Mouse (Mus musculus): Measurements from ENCODE around the gene Ppp2r2c.

Gene Ppp2r2c

DNA sequence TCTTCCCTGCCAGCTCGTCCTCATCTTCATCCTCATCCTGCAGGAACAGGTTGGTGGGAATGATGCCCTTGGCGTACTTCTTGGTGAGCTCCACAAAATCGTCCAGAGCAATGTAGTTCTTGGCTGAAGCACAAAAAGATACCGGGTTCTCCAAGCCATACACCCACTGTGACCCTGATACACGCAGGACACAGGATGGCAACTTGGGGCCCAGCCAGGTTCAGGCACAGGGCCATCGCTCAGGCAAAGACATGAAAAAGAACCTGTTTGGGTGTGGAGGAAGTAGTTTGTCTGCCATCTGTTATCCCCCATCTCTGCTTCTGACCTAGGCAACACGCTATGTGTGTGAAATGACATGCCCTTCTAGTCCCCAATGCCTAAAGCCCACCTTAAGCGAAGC, 103.3 kb downstream of the Ppp2r2c start:
- no peak for DNase-seq (ENCODE audit: extremely low read depth, insufficient read length, low spot score)

- no peak for DNase-seq (ENCODE audit: extremely low read depth, insufficient read length, low spot score)
Measured at GRCm38 (mm10) chr5:36975336-36975735, 107.0 kb downstream of the Ppp2r2c start.

- no peak for DNase-seq (ENCODE audit: extremely low read depth, insufficient read length, low spot score)
Measured at GRCm38 (mm10) chr5:36977809-36978208, 109.5 kb downstream of the Ppp2r2c start.

GRCm38 (mm10) chr5:36979001-36979400, 110.7 kb downstream of the Ppp2r2c start:
- peak; percentile 50 for DNase-seq (ENCODE audit: extremely low read depth, insufficient read length, low spot score)

- DNase-seq (ENCODE audit: extremely low read depth, insufficient read length, low spot score) = no peak
Measured at GRCm38 (mm10) chr5:36979631-36980030, 111.3 kb downstream of the Ppp2r2c start.

DNA sequence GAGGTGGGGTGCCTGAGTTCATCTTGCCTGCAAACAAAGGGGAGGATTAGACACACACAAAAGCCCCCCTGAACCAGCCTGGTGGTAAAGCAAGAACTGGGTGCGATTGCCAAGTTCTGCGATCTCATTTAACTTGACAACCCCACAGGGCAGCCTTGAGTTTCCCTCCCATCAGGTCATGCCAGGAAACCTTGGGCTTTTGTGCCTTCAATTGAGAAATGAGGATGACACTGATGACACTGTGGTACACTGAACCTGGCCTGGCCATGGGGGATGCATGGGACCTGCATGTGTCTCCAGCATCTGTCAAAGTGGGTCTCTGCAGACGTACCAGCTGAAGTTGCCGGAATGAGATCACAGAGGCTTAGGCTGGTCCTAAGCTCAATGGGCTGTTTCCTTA, 114.0 kb downstream of the Ppp2r2c start:
- no peak for DNase-seq (ENCODE audit: extremely low read depth, insufficient read length, low spot score)

DNA sequence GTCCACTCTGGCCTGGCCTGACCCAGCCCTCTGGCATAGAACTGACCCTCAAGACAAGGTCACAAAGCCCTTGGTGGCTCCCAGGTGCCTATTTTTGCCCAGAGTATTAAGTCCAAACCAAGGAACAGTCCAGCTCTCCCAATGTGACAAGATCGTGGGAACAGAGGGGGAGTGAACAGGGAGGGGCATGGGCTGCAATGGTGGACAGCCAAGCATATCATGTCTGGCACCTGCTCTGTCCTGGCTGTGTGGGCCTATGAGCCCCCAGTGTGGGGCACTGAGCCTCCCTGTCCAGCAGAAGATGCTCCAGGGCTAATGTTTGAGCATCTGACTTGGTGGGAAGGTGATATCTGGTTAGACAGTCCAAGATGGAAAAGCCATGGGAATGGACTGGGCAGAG, 118.3 kb downstream of the Ppp2r2c start:
- no peak for DNase-seq (ENCODE audit: extremely low read depth, insufficient read length, low spot score)

- no peak for DNase-seq (ENCODE audit: extremely low read depth, insufficient read length, low spot score)
Measured at GRCm38 (mm10) chr5:36988124-36988780, 119.9 kb downstream of the Ppp2r2c start.

GRCm38 (mm10) chr5:36988781-36989624, 120.7 kb downstream of the Ppp2r2c start, which contains the start of gene Wfs1:
TSS of gene Wfs1 (minus strand) at chr5:36989205.
- DNase-seq (ENCODE audit: extremely low read depth, insufficient read length, low spot score) = peak; percentile 97

DNA sequence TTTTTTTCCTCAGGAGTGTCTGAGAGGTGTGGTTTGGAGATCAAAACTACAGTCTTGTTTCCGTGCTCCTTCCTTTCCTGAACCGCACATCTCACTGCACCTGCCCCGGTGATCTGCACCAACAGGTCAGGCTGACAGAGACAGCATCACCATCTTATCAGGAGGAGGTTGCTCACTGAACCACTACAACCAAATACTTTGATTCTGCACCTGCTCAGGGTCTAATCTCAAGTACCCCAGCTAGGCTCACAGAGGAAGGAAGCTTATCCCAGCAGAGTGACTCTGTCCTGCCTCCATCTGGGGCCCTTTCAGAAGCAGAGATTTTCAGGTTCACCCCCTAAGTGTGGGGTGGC, 121.3 kb downstream of the Ppp2r2c start:
- DNase-seq (ENCODE audit: extremely low read depth, insufficient read length, low spot score) = no peak

DNA sequence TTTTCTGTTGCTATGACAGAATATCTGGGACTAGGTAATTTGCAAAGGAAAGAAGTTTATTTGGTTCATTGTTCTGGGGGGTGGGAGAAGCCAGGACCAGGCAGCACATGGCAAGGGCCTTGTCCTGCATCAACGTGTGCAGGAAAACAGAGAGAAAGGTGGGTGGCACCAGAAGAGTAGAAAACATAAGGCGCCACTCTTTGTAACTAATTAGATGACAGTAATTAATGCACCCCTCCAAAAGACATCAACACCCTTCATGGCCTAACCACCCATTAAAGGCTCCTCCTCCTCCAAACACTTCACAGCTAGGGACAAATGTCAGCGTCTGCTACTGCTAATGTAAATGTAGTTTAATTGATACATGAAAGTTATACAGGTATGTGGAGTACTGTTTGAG, 121.9 kb downstream of the Ppp2r2c start:
- no peak for DNase-seq (ENCODE audit: extremely low read depth, insufficient read length, low spot score)

GRCm38 (mm10) chr5:36990631-36991350, 122.5 kb downstream of the Ppp2r2c start:
- no peak for DNase-seq (ENCODE audit: extremely low read depth, insufficient read length, low spot score)

- no peak for DNase-seq (ENCODE audit: extremely low read depth, insufficient read length, low spot score)
Measured at GRCm38 (mm10) chr5:36996410-36996809, 128.1 kb downstream of the Ppp2r2c start.

- DNase-seq (ENCODE audit: extremely low read depth, insufficient read length, low spot score) = no peak
Measured at GRCm38 (mm10) chr5:36997996-36998395, 129.7 kb downstream of the Ppp2r2c start.

DNA sequence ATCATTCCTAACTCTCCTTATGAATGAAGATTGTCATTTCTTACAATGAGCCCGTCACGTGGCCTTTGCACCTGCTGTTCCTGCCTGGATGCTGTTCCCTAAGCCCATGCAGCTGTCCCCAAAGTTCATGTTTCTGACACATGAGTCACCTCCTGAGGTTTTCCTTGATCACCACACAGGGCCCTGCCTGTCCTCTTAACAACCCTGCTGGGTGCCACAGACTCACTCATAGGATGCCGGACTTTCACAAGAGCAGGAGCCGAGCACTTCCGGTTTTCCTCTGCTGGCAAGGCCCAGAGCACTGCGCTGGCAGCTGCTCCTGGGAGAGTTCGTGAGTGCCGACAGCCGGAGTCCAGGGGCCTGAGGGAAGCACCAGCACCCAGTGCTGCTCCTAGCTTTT, 132.7 kb downstream of the Ppp2r2c start:
- DNase-seq (ENCODE audit: extremely low read depth, insufficient read length, low spot score) = peak; percentile 66

DNA sequence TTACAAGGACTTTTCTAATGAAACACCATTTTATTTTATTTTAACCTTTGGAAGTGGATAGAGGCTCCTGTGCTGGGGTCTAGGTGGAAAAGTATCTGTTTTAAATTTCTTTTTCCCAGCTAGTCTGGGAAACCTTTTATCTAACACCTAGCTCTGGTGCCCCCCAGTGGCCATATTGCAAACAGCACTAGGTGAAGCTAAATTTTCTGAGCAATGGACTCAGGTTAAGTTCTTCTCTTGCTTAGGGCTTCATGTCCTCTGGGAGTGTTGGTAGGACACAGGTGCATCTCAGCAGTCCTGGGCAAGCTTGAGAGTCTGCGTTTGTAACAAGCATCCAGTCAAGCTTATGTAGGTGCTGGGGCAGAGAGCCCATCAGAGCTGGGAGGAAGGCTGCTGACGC, 133.7 kb downstream of the Ppp2r2c start:
- no peak for DNase-seq (ENCODE audit: extremely low read depth, insufficient read length, low spot score)

Measured in 3134 (cell line).